Mouse (Mus musculus) CD4-positive, CD25-positive, alpha-beta regulatory T cell, adult 4 months (primary cell): ENCODE results near the gene Zfp672. TPM values are rescaled to one million over a fixed set of nuclear protein-coding genes. Genes with fewer than 3 reads are reported as not detected.
A peak's percentile ranks its signal among the peaks of the same experiment; 100 is the strongest.
"Not testable (repeated sequence)": the region's sequence is repeated elsewhere in the genome, so short reads cannot be mapped to it uniquely, and the experiment has no call there.

Experiments used
- ATAC-seq: one replicate; pipeline ENCODE4 v1.8.0; 2017
- polyA plus RNA-seq, 2 experiments: library from polyadenylated mRNA; unstranded; fragments of 100-300 nt; shearing (Covaris generic); gene quantifications; one replicate each; pipeline ENCODE4 v1.2.1; 2017

The Zfp672 gene
- 10 to 100 TPM; 37.0 to 46.8 TPM for polyA plus RNA-seq

- peak; percentile 94 for ATAC-seq
Measured at GRCm38 (mm10) chr11:58330276-58331148, at the start of gene Zfp672, which contains the start of gene Sh3bp5l. Zfp672 (minus strand) TSS chr11:58330339. Sh3bp5l (plus strand) TSS chr11:58330724.

- no peak for ATAC-seq
Measured at GRCm38 (mm10) chr11:58379516-58379915, 49.4 kb upstream of the Zfp672 start.

- ATAC-seq = no peak
Measured at GRCm38 (mm10) chr11:58378763-58379278, 48.7 kb upstream of the Zfp672 start, which contains the start of gene Lypd8. Lypd8 (plus strand) TSS chr11:58379043.

- ATAC-seq = no peak
Measured at GRCm38 (mm10) chr11:58377686-58378085, 47.5 kb upstream of the Zfp672 start.

GRCm38 (mm10) chr11:58377273-58377672 lies 47.1 kb upstream of the Zfp672 start:
- no peak for ATAC-seq

GRCm38 (mm10) chr11:58366191-58366590 lies 36.1 kb upstream of the Zfp672 start:
- not testable (repeated sequence) for ATAC-seq

- ATAC-seq = no peak
Measured at GRCm38 (mm10) chr11:58364454-58364853, 34.3 kb upstream of the Zfp672 start.

GRCm38 (mm10) chr11:58362562-58362961 lies 32.4 kb upstream of the Zfp672 start:
- ATAC-seq = not testable (repeated sequence)

- ATAC-seq = no peak
Measured at GRCm38 (mm10) chr11:58357844-58358534, 27.9 kb upstream of the Zfp672 start.

GRCm38 (mm10) chr11:58357042-58357441 lies 26.9 kb upstream of the Zfp672 start:
- ATAC-seq = no peak

- ATAC-seq = no peak
Measured at GRCm38 (mm10) chr11:58354927-58355326, 24.8 kb upstream of the Zfp672 start.

- ATAC-seq = no peak
Measured at GRCm38 (mm10) chr11:58354476-58354875, 24.3 kb upstream of the Zfp672 start.

- no peak for ATAC-seq
Measured at GRCm38 (mm10) chr11:58353709-58354108, 23.6 kb upstream of the Zfp672 start.

- no peak for ATAC-seq
Measured at GRCm38 (mm10) chr11:58352681-58353548, 22.8 kb upstream of the Zfp672 start.

- ATAC-seq = no peak
Measured at GRCm38 (mm10) chr11:58351179-58351578, 21.0 kb upstream of the Zfp672 start.

GRCm38 (mm10) chr11:58350628-58351027 lies 20.5 kb upstream of the Zfp672 start:
- ATAC-seq = no peak

- no peak for ATAC-seq
Measured at GRCm38 (mm10) chr11:58346745-58347144, 16.6 kb upstream of the Zfp672 start.

GRCm38 (mm10) chr11:58334746-58335145 lies 4.6 kb upstream of the Zfp672 start:
- no peak for ATAC-seq

- ATAC-seq = no peak
Measured at GRCm38 (mm10) chr11:58331546-58331945, 1.4 kb upstream of the Zfp672 start.

- no peak for ATAC-seq
Measured at GRCm38 (mm10) chr11:58331149-58331495, 983 bp upstream of the Zfp672 start.

- peak; percentile 22 for ATAC-seq
Measured at GRCm38 (mm10) chr11:58329906-58330275, 248 bp downstream of the Zfp672 start.

GRCm38 (mm10) chr11:58326781-58327180 lies 3.4 kb downstream of the Zfp672 start:
- no peak for ATAC-seq
